Comparison of ENCODE assay signal across 9 mouse cellular contexts in the genomic region with DNA sequence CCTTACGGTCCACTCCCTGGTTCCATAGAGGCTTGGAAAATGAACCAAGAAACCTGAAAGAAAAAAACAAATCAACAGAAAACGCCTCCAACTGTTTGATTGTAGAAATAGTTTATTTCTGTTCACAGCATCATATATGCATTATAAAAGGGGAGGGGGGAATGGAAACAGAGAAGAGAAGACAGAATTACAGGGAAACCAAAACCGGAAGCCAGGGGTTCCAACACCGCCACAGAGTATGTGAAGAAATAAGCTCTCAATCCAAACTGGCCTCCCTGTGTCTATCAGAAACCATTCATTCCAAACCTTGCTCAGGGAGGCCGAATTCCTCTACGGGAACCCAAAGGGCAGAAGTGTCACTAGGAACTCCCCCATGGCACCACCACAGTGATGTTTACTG. TPM values are rescaled to one million over a fixed set of nuclear protein-coding genes. Genes with fewer than 3 reads are reported as not detected.
DNase-seq lines count a peak whose midpoint lies in the region; ATAC-seq and TF ChIP-seq lines count a peak whose summit lies in the region.
"Had no signal": no experiment of that assay in that cellular context is flagged by ENCODE, and none has a peak within 500 bp of the region (broad histone marks: within the 10 kb centered on the region; RNA-seq: fewer than 3 reads in every experiment).

No protein-coding gene starts in this region.

- no peaks in the 10 kb centered on the region for H3K9me3 ChIP-seq in kidney, postnatal 0 days (replicated peaks; ENCODE audit: low read length)
- no peaks in the 10 kb centered on the region for H3K9me3 ChIP-seq in embryonic facial prominence, embryonic 12.5 days
- no peaks in the 10 kb centered on the region for H3K9me3 ChIP-seq in hindbrain, embryonic 10.5 days

- TF ChIP-seq CTCF in kidney, postnatal 0 days (IDR thresholded peaks at IDR 0.05; ENCODE audit: low read depth) = no peak

- no peak overlapping the region for H3K27ac ChIP-seq in kidney, postnatal 0 days
- H3K27ac ChIP-seq in embryonic facial prominence, embryonic 12.5 days = no peak overlapping the region
- H3K27ac ChIP-seq in hindbrain, embryonic 10.5 days = no peak overlapping the region

- peak overlapping the region; percentile 81 for H3K4me3 ChIP-seq in kidney, postnatal 0 days (replicated peaks; ENCODE audit: low read depth, low read length)
- H3K4me3 ChIP-seq in embryonic facial prominence, embryonic 12.5 days = no peak overlapping the region
- H3K4me3 ChIP-seq in hindbrain, embryonic 10.5 days = peak overlapping the region; percentile 92
- peak overlapping the region; percentile 100 for H3K4me3 ChIP-seq in myocyte

- H3K4me2 ChIP-seq in kidney, postnatal 0 days (ENCODE audit: low read length) = peak overlapping the region; percentile 80
- H3K4me2 ChIP-seq in embryonic facial prominence, embryonic 12.5 days (replicated peaks) = peak overlapping the region; percentile 70
- peak overlapping the region; percentile 75 for H3K4me2 ChIP-seq in myocyte (ENCODE audit: low read depth)

- no peak for ATAC-seq in kidney, postnatal 0 days (replicated peaks; ENCODE audit: low FRiP score, low read depth)
- ATAC-seq in embryonic facial prominence, embryonic 12.5 days (ENCODE audit: insufficient number of reproducible peaks, insufficient read depth, low FRiP score, low TSS enrichment) = no peak

- no peak for DNase-seq in kidney, postnatal 0 days (ENCODE audit: low spot score)
- DNase-seq in kidney, postnatal 36 days = no peak
- no peak for DNase-seq in hindbrain, embryonic 10.5 days (ENCODE audit: low spot score)
- no peak for DNase-seq in T-cell, adult 2 months (ENCODE audit: low spot score)
- no peak for DNase-seq in adrenal gland, adult 2 months
- no peak for DNase-seq in right cerebral cortex, adult 18-20 months
- DNase-seq: heart, postnatal 4 days had no signal

- 0 out of 2 replicates have a peak, but pooled peaks cover 4% of the 10 kb centered on the region for H3K36me3 ChIP-seq in kidney, postnatal 0 days (ENCODE audit: insufficient read depth, low read length)
- H3K36me3 ChIP-seq in embryonic facial prominence, embryonic 12.5 days = peaks cover 7% of the 10 kb centered on the region
- H3K36me3 ChIP-seq in hindbrain, embryonic 10.5 days = peaks cover 25% of the 10 kb centered on the region
- H3K36me3 ChIP-seq in myocyte (ENCODE audit: control insufficient read depth, insufficient read depth) = peaks cover 15% of the 10 kb centered on the region

- WGBS in kidney, postnatal 0 days = 70% methylated on average over 6 of the region's 6 CpGs
- WGBS in embryonic facial prominence, embryonic 12.5 days = 89% methylated on average over 6 of the region's 6 CpGs
- 88% methylated on average over 6 of the region's 6 CpGs for WGBS in hindbrain, embryonic 10.5 days

- H3K4me1 ChIP-seq in kidney, postnatal 0 days (replicated peaks; ENCODE audit: insufficient read depth, low read length) = no peaks in the 10 kb centered on the region
- peaks cover 17% of the 10 kb centered on the region; the same call in 1 of the 2 replicates for H3K4me1 ChIP-seq in embryonic facial prominence, embryonic 12.5 days
- H3K4me1 ChIP-seq in hindbrain, embryonic 10.5 days (replicated peaks) = peaks cover 49% of the 10 kb centered on the region

- 0 out of 2 replicates have a peak overlapping the region, but pooled peaks have one; percentile 4 for H3K9ac ChIP-seq in kidney, postnatal 0 days (ENCODE audit: low read depth, low read length)
- H3K9ac ChIP-seq in embryonic facial prominence, embryonic 12.5 days = no peak overlapping the region

- TF ChIP-seq POLR2A in myocyte (IDR thresholded peaks at IDR 0.05; ENCODE audit: insufficient read length, low read depth) = no peak

- no peak overlapping the region for H3ac ChIP-seq in myocyte (ENCODE audit: control insufficient read depth, insufficient read length)

- no peaks in the 10 kb centered on the region for H3K27me3 ChIP-seq in kidney, postnatal 0 days (ENCODE audit: insufficient read depth, low read length)
- no peaks in the 10 kb centered on the region for H3K27me3 ChIP-seq in embryonic facial prominence, embryonic 12.5 days
- peaks cover 9% of the 10 kb centered on the region for H3K27me3 ChIP-seq in hindbrain, embryonic 10.5 days (ENCODE audit: insufficient read depth, poor library complexity, severe bottlenecking)
- no peaks in the 10 kb centered on the region for H3K27me3 ChIP-seq in myocyte (ENCODE audit: control insufficient read depth, insufficient read depth, insufficient read length)

- peaks cover 51% of the 10 kb centered on the region for H3K79me2 ChIP-seq in myocyte (ENCODE audit: control insufficient read depth, insufficient read depth)

TF ChIP-seq in myocyte, 11 proteins besides CTCF, POLR2A, EP300 and RAD21:
- TF ChIP-seq MAX (IDR thresholded peaks at IDR 0.05; ENCODE audit: low read depth) = no peak
- no peak for TF ChIP-seq POLR2AphosphoS2 (IDR thresholded peaks at IDR 0.05; ENCODE audit: insufficient read length, low read depth)
- TF ChIP-seq MYOD1 (IDR thresholded peaks at IDR 0.05; ENCODE audit: control insufficient read depth in 1 of 3, insufficient read length in 2 of 3, low read depth in 2 of 3) = no peak
- no peak for TF ChIP-seq TCF12 (IDR thresholded peaks at IDR 0.05; ENCODE audit: insufficient read depth, poor library complexity, severe bottlenecking)
- TF ChIP-seq MYOG (IDR thresholded peaks at IDR 0.05; ENCODE audit: control insufficient read depth in 1 of 3, insufficient read depth in 1 of 3, insufficient read length in 2 of 3, low read depth in 2 of 3) = no peak
- TF ChIP-seq SRF (IDR thresholded peaks at IDR 0.05; ENCODE audit: control insufficient read depth, insufficient read length, low read depth) = no peak
- no peak for TF ChIP-seq CEBPB (IDR thresholded peaks at IDR 0.05; ENCODE audit: insufficient read depth, poor library complexity, severe bottlenecking)
- no peak for TF ChIP-seq REST (IDR thresholded peaks at IDR 0.05; ENCODE audit: insufficient read depth, insufficient read length)
- no peak for TF ChIP-seq TCF3 (IDR thresholded peaks at IDR 0.05; ENCODE audit: insufficient read length, low read depth)
- no peak for TF ChIP-seq USF1 (IDR thresholded peaks at IDR 0.05; ENCODE audit: low read depth)
- TF ChIP-seq E2F4 (IDR thresholded peaks at IDR 0.05; ENCODE audit: insufficient read depth) = no peak

RNA-seq across cellular contexts. Expression of a gene that starts 3.9 kb away (rescaled TPM):
- 29.1 and 30.6 TPM in 2 replicates for polyA plus RNA-seq in kidney, postnatal 0 days (2015; fragmentation: Nextera tagmentation; extraction: Ambion mirVana)
- polyA plus RNA-seq in embryonic facial prominence, embryonic 12.5 days (2016; fragmentation: Nextera tagmentation; extraction: Ambion mirVana) = 17.5 and 17.9 TPM in 2 replicates
- 18.5 and 22.2 TPM in 2 replicates for polyA plus RNA-seq in hindbrain, embryonic 10.5 days (2016; fragmentation: Nextera tagmentation; extraction: Ambion mirVana)
- polyA plus RNA-seq in myocyte (2012; fragmentation: generic; extraction: Trizol) = 25.2 TPM
- total RNA-seq in adrenal gland, adult 2 months (2021) = 10 to 100 TPM in 1 of 2 experiments, 1 to 10 TPM in 1; 7.3 to 14.8 TPM
- polyA plus RNA-seq in adrenal gland, adult 2 months (2012; rRNA removed) = 12.3 and 14.3 TPM in 2 replicates
